Mouse (Mus musculus) cerebellum, postnatal 36 days (tissue): ENCODE data around the gene Blmh.
A peak's percentile ranks its signal among the peaks of the same experiment; 100 is the strongest.
"Not testable (repeated sequence)": the region's sequence is repeated elsewhere in the genome, so short reads cannot be mapped to it uniquely, and the experiment has no call there.

Source experiments
- DNase-seq, 2 experiments: peaks; one replicate each; pipeline ENCODE4 v3.0.0; 2021 to 2022; ENCODE audit warnings: mixed read lengths in 2 of 2

Blmh gene

DNA sequence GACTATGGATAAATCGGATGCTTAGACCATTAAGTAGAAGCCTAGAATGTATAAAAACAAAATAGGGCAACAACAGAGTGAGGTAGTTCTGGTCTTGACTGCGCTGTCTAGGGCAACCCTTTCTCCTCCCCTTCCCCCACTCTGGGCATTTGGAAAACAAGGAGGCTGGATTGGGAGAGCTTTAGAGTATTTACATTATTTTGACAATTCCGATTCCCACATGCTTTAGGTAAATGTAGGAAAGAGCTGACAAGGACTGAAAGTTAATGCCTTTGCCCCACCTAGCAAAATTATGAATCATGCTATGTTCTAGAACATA lies 7.4 kb upstream of the Blmh start:
- no peak for DNase-seq

DNA sequence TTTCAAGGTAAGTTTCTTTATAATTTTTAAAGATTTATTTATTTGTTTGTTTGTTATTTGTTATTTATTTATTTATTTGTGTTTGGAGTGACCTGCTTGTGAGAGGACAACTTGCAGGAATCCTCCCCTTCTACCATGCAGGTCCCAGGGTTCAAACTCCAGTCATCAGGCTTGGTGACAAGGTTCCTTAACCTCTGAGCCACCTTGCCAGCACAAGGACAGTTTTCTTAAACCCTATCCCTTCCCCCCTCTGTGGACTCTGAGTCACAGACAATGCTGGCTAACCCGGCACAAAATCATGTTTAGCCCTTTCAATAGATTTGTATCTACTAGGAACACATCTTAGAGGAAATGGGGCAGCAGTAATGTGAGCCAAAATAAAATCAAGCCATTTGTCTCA lies 4.0 kb upstream of the Blmh start:
- DNase-seq = no peak

GRCm38 (mm10) chr11:76928586-76928985 lies 4.0 kb downstream of the Blmh start:
- DNase-seq = not testable (repeated sequence)

GRCm38 (mm10) chr11:76933209-76933608 lies 8.6 kb downstream of the Blmh start:
- no peak for DNase-seq

DNA sequence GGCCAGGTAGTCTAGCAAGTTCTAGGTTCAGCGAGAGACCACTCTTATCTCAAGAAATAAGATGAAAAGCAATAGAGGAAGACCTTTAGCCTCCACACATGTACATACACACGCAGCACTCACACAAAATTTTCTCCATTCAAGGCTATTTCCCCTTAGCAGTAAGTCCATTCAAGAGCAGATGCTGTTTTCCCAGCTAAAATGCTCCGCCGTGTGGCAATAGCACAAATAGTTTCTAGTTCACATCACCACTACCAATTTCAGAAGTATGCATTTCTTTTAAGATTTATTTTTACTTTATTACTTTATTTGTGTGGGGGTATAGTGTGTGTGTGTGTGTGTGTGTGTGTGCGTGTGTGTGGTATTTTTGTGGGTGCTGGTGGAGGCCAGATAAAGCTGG lies 12.0 kb downstream of the Blmh start:
- DNase-seq = no peak

GRCm38 (mm10) chr11:76944839-76945238 lies 20.2 kb downstream of the Blmh start:
- no peak for DNase-seq

GRCm38 (mm10) chr11:76945386-76946202 lies 21.0 kb downstream of the Blmh start:
- DNase-seq = peak; percentile 94 to 95

DNA sequence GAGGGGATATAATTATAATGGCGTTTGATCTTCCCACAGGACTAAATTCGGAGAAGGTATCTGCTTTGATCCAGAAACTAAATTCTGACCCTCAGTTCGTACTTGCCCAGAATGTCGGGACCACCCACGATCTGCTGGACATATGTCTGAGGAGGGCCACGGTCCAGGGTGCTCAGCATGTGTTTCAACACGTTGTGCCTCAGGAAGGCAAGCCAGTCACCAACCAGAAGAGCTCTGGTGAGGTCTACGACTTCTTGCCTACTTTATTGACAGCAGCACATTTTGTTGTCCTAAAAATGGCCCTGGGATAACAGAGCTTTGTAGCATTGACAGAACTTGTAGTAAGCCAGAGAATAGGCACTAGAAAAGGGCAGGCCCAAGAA lies 21.6 kb downstream of the Blmh start:
- peak; percentile 34 to 36 for DNase-seq

DNA sequence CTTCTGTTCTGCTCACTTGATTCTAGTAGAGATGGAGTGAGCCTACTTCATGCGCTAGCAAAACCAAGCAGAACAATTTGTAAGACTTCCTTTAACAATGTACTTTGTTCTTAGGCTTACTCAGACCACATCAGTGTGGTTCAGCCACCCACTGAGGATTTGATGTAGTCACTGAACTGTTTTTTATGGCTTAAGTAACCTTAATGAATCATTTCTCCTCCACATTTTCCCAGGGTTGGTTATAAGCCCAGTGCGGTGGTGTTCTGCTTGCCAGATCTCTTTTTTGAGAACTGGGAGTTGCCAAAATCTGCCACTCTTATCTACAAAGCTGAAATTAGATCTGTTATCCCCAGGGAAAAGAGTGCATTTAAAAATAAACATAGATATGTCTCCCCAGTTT lies 28.9 kb downstream of the Blmh start:
- no peak for DNase-seq

GRCm38 (mm10) chr11:76965703-76966102 lies 41.1 kb downstream of the Blmh start:
- no peak for DNase-seq

GRCm38 (mm10) chr11:76970328-76970727 lies 45.7 kb downstream of the Blmh start:
- no peak for DNase-seq

DNA sequence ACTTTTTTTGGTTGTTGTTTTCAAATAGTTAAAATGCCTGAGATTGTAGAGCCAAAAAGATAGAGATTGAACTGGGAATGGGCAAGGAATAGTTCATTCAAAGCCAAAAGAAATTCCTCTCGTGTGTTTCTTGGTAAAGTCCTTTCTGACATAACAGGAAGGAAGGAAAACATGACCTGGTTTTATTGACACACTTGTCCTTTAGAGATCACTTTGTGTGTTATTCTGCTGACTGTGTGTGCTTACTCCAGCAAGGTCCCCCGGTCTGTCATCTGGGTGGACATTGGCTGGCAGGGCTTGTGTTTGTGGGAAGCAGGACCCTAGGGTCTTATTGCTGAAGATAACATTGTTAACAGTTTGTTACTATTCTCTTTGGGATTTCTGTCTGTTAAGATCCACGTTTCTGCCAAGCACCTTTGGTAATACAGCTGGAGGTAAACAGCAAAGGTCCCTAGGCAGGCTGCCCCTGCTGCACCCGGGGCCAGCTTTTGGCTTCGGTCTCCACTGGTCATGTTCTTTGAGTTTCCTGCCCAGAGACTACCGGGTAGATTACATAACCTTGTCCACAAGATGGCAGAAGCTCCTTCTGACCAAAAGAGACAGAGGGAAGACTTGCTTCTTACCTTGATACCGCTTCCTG lies 50.2 kb downstream of the Blmh start:
- no peak for DNase-seq

- DNase-seq = no peak
Observed at GRCm38 (mm10) chr11:76981570-76982141, 57.0 kb downstream of the Blmh start.

DNA sequence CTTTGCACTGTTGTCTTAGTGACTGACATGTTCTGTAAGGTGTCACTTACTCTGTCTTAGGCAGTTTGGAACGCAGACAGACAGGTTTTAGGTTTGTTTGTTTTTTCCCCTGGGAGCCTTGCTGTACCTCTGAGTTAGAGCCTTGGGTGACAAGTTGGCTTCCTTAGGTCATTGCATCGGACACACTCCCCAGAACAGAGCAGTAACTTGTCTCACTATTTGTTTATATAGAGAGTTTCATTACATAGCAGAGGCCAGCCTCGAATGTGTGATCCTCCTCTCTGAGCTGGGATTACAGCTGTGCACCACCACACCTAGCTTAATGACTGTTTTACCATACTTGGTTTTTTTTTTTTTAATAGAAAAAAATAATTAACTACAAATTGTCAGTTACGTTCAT lies 57.8 kb downstream of the Blmh start:
- no peak for DNase-seq

DNA sequence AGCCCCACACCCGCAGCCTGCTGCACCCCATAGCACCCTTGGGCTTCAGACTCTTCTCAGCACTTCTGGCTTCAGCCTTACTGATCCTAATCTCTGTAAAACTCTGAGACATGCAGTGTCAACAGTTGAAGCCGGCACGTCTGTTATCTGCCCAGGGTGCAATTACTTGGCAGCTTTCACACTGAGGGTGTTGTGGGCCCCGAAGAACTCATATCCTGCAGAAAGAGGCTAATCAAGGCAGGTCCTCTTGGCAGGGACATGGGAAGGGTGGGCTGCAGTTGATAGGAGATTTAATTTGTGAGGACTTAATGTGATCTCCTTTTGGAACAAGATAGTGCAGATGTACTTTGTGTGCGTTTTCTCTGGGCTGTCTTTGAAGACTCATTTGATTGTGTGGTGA lies 59.0 kb downstream of the Blmh start:
- DNase-seq = no peak

- DNase-seq = no peak
Observed at GRCm38 (mm10) chr11:76984173-76984572, 59.6 kb downstream of the Blmh start.

GRCm38 (mm10) chr11:76990839-76991238 lies 66.2 kb downstream of the Blmh start:
- DNase-seq = no peak

- no peak for DNase-seq
Observed at GRCm38 (mm10) chr11:76992886-76993285, 68.3 kb downstream of the Blmh start.

DNA sequence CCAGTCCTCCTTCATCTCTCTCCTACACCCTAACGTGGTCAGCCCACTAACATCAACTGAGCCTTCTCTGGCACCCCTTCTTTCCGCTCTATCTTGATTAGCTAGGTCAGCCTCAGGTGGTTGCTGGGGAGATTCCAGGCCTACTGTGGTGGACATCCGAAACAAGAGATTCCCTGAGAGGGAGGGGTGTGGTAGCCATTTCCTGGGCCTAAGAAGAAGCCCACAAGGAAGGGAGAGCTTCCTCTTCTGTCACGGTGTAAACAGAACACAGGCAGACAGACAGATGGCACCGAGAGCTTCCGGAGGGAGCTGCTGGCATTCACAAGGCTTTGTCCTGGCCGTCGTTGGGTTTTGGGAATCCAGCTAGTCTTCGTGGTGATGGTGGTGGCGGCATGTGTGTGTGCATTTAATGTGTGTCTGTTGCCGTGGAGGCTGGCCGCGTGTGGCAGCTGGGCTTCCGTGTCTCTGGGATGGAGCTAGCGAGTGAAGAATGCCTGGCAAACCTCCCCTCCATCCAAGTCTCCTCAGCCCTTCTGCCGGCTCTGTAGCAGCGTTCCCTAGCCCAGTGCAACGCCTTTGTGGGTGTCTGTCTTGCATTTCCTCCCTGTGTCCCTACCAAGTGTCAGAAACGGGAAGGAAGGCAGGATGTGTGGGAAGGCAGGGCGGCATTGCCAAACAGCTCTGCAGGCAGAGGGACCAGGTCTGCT lies 71.5 kb downstream of the Blmh start:
- DNase-seq = no peak

DNA sequence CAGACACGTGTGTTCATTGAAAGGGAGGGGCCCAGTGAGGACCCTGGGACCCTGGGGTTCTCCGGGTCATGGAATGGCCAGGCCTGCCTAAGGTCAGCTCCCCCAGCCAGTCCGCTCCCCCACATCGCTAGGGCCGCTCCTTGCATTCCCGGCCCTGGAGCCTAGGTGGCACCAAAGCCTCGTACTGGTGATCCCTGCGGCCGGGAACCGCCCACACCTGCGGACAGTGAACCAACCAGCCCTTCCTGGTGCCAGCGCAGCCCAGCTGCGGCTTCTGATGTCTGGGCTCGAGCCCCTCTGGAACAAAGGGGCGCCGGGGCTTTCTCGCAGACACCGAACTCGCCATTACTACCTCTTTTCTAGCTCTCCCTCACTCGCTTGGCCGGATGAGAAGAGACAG lies 72.7 kb downstream of the Blmh start:
- peak; percentile 77 to 78 for DNase-seq

DNA sequence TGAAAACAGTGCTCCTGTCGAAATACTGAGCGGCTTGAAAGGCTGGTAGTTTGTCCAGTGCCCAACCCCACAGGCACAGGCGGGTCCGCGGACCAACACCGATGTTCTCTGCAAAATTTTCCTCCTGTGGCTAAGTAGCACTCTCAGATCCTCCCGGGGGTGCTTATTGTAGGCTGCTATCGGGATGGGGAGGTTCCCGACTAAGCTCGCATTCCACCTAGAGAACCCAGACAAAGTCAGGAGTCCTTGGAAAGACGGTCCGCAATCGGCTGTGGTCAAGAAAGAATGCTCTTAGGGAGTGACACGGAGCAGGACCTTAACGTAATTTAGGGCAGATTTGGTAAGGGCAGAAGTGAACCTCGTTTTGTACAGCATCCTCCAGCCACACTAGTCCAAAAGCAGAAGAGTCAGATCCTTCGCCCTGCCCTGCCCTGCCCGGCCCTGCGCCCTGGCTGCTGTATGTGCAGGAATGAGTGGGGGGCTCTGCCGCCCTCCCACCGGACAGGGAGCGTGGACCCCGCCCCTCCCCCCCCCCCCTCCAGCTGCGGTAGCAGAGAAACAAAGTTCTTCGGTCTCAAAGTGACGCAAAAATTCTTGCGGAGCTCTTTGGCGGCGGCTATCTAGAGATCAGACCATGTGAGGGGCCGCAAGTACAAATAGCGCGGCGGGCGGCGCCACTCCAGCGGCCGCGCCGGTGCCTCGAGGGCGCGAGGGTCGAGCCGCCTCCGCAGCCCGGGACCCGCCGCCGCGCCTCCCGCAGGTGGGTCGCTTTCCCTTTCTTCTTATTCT lies 73.5 kb downstream of the Blmh start, which contains the start of gene Slc6a4:
TSS of gene Slc6a4 (plus strand) at position 688 of the 789 bp plus-strand sequence.
- peak in 1 of 2 experiments; percentile 9 for DNase-seq

- no peak for DNase-seq
Observed at GRCm38 (mm10) chr11:76998705-76999226, 74.2 kb downstream of the Blmh start.
